Mouse (Mus musculus): ENCODE measurements around the gene Dsn1. TPM values are rescaled to one million over a fixed set of nuclear protein-coding genes. Genes with fewer than 3 reads are reported as not detected.
A peak's percentile ranks its signal among the peaks of the same experiment; 100 is the strongest.

Dsn1 gene
- polyA plus RNA-seq, 1 experiment, result 4.8 TPM

- Histone ChIP-seq H3ac (ENCODE audit: control insufficient read depth, insufficient read length) (no peak overlapping the region), H3K4me2 (ENCODE audit: low read depth) (no peak overlapping the region), H3K4me3 (no peak overlapping the region), H3K79me2 (ENCODE audit: control insufficient read depth, insufficient read depth) (peaks cover 21% of the 10 kb centered on the region), H3K36me3 (ENCODE audit: control insufficient read depth, insufficient read depth) (no peaks in the 10 kb centered on the region), H3K27me3 (ENCODE audit: control insufficient read depth, insufficient read depth, insufficient read length) (no peaks in the 10 kb centered on the region)
- TF ChIP-seq POLR2AphosphoS2 (IDR thresholded peaks at IDR 0.05; ENCODE audit: insufficient read length, low read depth) (no peak), MYOD1 (IDR thresholded peaks at IDR 0.05; ENCODE audit: control insufficient read depth in 1 of 3, insufficient read length in 2 of 3, low read depth in 2 of 3) (no peak), REST (IDR thresholded peaks at IDR 0.05; ENCODE audit: insufficient read depth, insufficient read length) (no peak), USF1 (IDR thresholded peaks at IDR 0.05; ENCODE audit: low read depth) (no peak), MYOG (IDR thresholded peaks at IDR 0.05; ENCODE audit: control insufficient read depth in 1 of 3, insufficient read depth in 1 of 3, insufficient read length in 2 of 3, low read depth in 2 of 3) (no peak), MAX (IDR thresholded peaks at IDR 0.05; ENCODE audit: low read depth) (no peak), TCF3 (IDR thresholded peaks at IDR 0.05; ENCODE audit: insufficient read length, low read depth) (no peak), POLR2A (IDR thresholded peaks at IDR 0.05; ENCODE audit: insufficient read length, low read depth) (no peak), CEBPB (IDR thresholded peaks at IDR 0.05; ENCODE audit: insufficient read depth, poor library complexity, severe bottlenecking) (no peak), TCF12 (IDR thresholded peaks at IDR 0.05; ENCODE audit: insufficient read depth, poor library complexity, severe bottlenecking) (no peak), E2F4 (IDR thresholded peaks at IDR 0.05; ENCODE audit: insufficient read depth) (no peak), SRF (IDR thresholded peaks at IDR 0.05; ENCODE audit: control insufficient read depth, insufficient read length, low read depth) (no peak)
Measured at GRCm38 (mm10) chr2:156981291-156981690, 25.7 kb downstream of the Dsn1 start.

- Histone ChIP-seq H3ac (ENCODE audit: control insufficient read depth, insufficient read length) (no peak overlapping the region), H3K4me2 (ENCODE audit: low read depth) (peak overlapping the region; percentile 60), H3K79me2 (ENCODE audit: control insufficient read depth, insufficient read depth) (peaks cover 21% of the 10 kb centered on the region), H3K4me3 (no peak overlapping the region), H3K27me3 (ENCODE audit: control insufficient read depth, insufficient read depth, insufficient read length) (no peaks in the 10 kb centered on the region), H3K36me3 (ENCODE audit: control insufficient read depth, insufficient read depth) (no peaks in the 10 kb centered on the region)
- TF ChIP-seq TCF3 (IDR thresholded peaks at IDR 0.05; ENCODE audit: insufficient read length, low read depth) (no peak), POLR2AphosphoS2 (IDR thresholded peaks at IDR 0.05; ENCODE audit: insufficient read length, low read depth) (no peak), SRF (IDR thresholded peaks at IDR 0.05; ENCODE audit: control insufficient read depth, insufficient read length, low read depth) (no peak), CEBPB (IDR thresholded peaks at IDR 0.05; ENCODE audit: insufficient read depth, poor library complexity, severe bottlenecking) (no peak), REST (IDR thresholded peaks at IDR 0.05; ENCODE audit: insufficient read depth, insufficient read length) (no peak)
Measured at GRCm38 (mm10) chr2:156980059-156980458, 26.9 kb downstream of the Dsn1 start.

- no peak for TF ChIP-seq USF1 (IDR thresholded peaks at IDR 0.05; ENCODE audit: low read depth)
- H3K27me3 ChIP-seq (ENCODE audit: control insufficient read depth, insufficient read depth, insufficient read length), result no peaks in the 10 kb centered on the region
- H3K4me3 ChIP-seq, result no peak overlapping the region
- no peaks in the 10 kb centered on the region for H3K36me3 ChIP-seq (ENCODE audit: control insufficient read depth, insufficient read depth)
- peaks cover 10% of the 10 kb centered on the region for H3K79me2 ChIP-seq (ENCODE audit: control insufficient read depth, insufficient read depth)
- no peak overlapping the region for H3K4me2 ChIP-seq (ENCODE audit: low read depth)
- no peak overlapping the region for H3ac ChIP-seq (ENCODE audit: control insufficient read depth, insufficient read length)
Measured at GRCm38 (mm10) chr2:156976711-156977110, 30.2 kb downstream of the Dsn1 start.

- no peaks in the 10 kb centered on the region for H3K79me2 ChIP-seq (ENCODE audit: control insufficient read depth, insufficient read depth)
- no peak overlapping the region for H3ac ChIP-seq (ENCODE audit: control insufficient read depth, insufficient read length)
- H3K4me3 ChIP-seq, result no peak overlapping the region
- H3K27me3 ChIP-seq (ENCODE audit: control insufficient read depth, insufficient read depth, insufficient read length), result no peaks in the 10 kb centered on the region
- H3K36me3 ChIP-seq (ENCODE audit: control insufficient read depth, insufficient read depth), result no peaks in the 10 kb centered on the region
- H3K4me2 ChIP-seq (ENCODE audit: low read depth), result no peak overlapping the region
- no peak for TF ChIP-seq TCF12 (IDR thresholded peaks at IDR 0.05; ENCODE audit: insufficient read depth, poor library complexity, severe bottlenecking)
- no peak for TF ChIP-seq USF1 (IDR thresholded peaks at IDR 0.05; ENCODE audit: low read depth)
- no peak for TF ChIP-seq CEBPB (IDR thresholded peaks at IDR 0.05; ENCODE audit: insufficient read depth, poor library complexity, severe bottlenecking)
- TF ChIP-seq POLR2AphosphoS2 (IDR thresholded peaks at IDR 0.05; ENCODE audit: insufficient read length, low read depth), result no peak
- no peak for TF ChIP-seq POLR2A (IDR thresholded peaks at IDR 0.05; ENCODE audit: insufficient read length, low read depth)
- TF ChIP-seq MAX (IDR thresholded peaks at IDR 0.05; ENCODE audit: low read depth), result no peak
- no peak for TF ChIP-seq MYOD1 (IDR thresholded peaks at IDR 0.05; ENCODE audit: control insufficient read depth in 1 of 3, insufficient read length in 2 of 3, low read depth in 2 of 3)
- no peak for TF ChIP-seq E2F4 (IDR thresholded peaks at IDR 0.05; ENCODE audit: insufficient read depth)
- no peak for TF ChIP-seq MYOG (IDR thresholded peaks at IDR 0.05; ENCODE audit: control insufficient read depth in 1 of 3, insufficient read depth in 1 of 3, insufficient read length in 2 of 3, low read depth in 2 of 3)
- no peak for TF ChIP-seq REST (IDR thresholded peaks at IDR 0.05; ENCODE audit: insufficient read depth, insufficient read length)
- no peak for TF ChIP-seq TCF3 (IDR thresholded peaks at IDR 0.05; ENCODE audit: insufficient read length, low read depth)
- TF ChIP-seq SRF (IDR thresholded peaks at IDR 0.05; ENCODE audit: control insufficient read depth, insufficient read length, low read depth), result no peak
Measured at GRCm38 (mm10) chr2:156974967-156975366, 32.0 kb downstream of the Dsn1 start.

DNA sequence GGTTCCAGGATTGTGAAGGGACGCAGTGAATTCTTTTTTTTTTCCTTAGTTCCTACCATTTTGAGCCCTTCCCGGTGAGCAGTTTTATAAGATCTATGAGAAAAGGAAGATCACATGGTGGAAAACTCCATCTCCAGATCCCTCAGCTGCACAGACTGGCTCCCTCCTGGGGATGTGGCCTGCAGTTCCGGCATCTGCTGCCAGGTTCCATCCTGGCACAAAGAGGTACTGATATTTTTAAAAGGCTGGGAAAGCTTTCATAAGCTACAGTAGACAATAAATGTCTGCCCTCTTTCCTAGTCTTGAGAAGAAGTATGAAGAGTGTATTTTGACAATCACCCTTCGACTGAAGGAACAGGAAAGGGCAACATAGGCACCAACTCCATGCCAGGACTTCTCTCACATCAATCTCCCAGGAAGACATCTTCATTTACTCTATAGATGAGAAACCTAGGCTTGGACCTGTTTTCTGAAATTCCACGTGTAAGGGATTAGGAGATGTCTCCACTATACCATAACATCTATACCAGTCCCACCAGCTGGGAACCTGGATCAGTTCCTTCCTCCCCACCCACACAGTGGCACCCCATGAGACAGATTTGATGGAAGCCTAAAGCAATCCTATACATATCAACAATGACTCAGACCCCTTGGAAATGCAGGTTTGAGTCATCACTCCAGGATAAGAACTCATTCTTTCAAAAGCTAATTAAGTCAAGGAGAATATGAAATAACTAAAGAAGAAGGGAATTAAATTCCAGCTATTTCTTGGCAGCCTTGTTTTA, 33.4 kb downstream of the Dsn1 start:
- Histone ChIP-seq H3K36me3 (ENCODE audit: control insufficient read depth, insufficient read depth) (no peaks in the 10 kb centered on the region), H3K27me3 (ENCODE audit: control insufficient read depth, insufficient read depth, insufficient read length) (no peaks in the 10 kb centered on the region), H3ac (ENCODE audit: control insufficient read depth, insufficient read length) (no peak overlapping the region), H3K79me2 (ENCODE audit: control insufficient read depth, insufficient read depth) (no peaks in the 10 kb centered on the region), H3K4me2 (ENCODE audit: low read depth) (peak overlapping the region; percentile 30), H3K4me3 (no peak overlapping the region)
- no peak for TF ChIP-seq MAX (IDR thresholded peaks at IDR 0.05; ENCODE audit: low read depth)
- TF ChIP-seq TCF3 (IDR thresholded peaks at IDR 0.05; ENCODE audit: insufficient read length, low read depth), result no peak
- TF ChIP-seq MYOD1 (IDR thresholded peaks at IDR 0.05; ENCODE audit: control insufficient read depth in 1 of 3, insufficient read length in 2 of 3, low read depth in 2 of 3), result no peak
- no peak for TF ChIP-seq POLR2AphosphoS2 (IDR thresholded peaks at IDR 0.05; ENCODE audit: insufficient read length, low read depth)
- no peak for TF ChIP-seq E2F4 (IDR thresholded peaks at IDR 0.05; ENCODE audit: insufficient read depth)
